Mouse (Mus musculus): Measurements from ENCODE around the gene Lrrc7.

Lrrc7 gene

GRCm38 (mm10) chr3:158068613-158069263, 493.3 kb downstream of the Lrrc7 start:
- DNase-seq (ENCODE audit: low spot score): no peak

- no peak for DNase-seq (ENCODE audit: low spot score)
Measured at GRCm38 (mm10) chr3:158067916-158068315, 494.1 kb downstream of the Lrrc7 start.

GRCm38 (mm10) chr3:158065256-158065655, 496.8 kb downstream of the Lrrc7 start:
- no peak for DNase-seq (ENCODE audit: low spot score)

- no peak for DNase-seq (ENCODE audit: low spot score)
Measured at GRCm38 (mm10) chr3:158061811-158062523, 500.1 kb downstream of the Lrrc7 start.

- no peak for DNase-seq (ENCODE audit: low spot score)
Measured at GRCm38 (mm10) chr3:158060621-158061291, 501.3 kb downstream of the Lrrc7 start.

GRCm38 (mm10) chr3:158049508-158049907, 512.5 kb downstream of the Lrrc7 start:
- DNase-seq (ENCODE audit: low spot score): no peak

- no peak for DNase-seq (ENCODE audit: low spot score)
Measured at GRCm38 (mm10) chr3:158040755-158041154, 521.3 kb downstream of the Lrrc7 start.

GRCm38 (mm10) chr3:158038106-158038505, 523.9 kb downstream of the Lrrc7 start:
- no peak for DNase-seq (ENCODE audit: low spot score)

GRCm38 (mm10) chr3:158036329-158036988, 525.6 kb downstream of the Lrrc7 start, which contains the start of the genes Srsf11 and Lrrc40:
TSS of gene Srsf11 (minus strand) at chr3:158036639.
TSS of gene Lrrc40 (plus strand) at chr3:158036662.
- peak; percentile 72 for DNase-seq (ENCODE audit: low spot score)

GRCm38 (mm10) chr3:158035866-158036265, 526.2 kb downstream of the Lrrc7 start:
- no peak for DNase-seq (ENCODE audit: low spot score)
